Mouse (Mus musculus): ENCODE measurements around the gene Tfr2. TPM values are rescaled to one million over a fixed set of nuclear protein-coding genes. Genes with fewer than 3 reads are reported as not detected.

Gene Tfr2
- total RNA-seq, 2 experiments from 2014 or later, result 44.9 to 61.0 TPM

DNA sequence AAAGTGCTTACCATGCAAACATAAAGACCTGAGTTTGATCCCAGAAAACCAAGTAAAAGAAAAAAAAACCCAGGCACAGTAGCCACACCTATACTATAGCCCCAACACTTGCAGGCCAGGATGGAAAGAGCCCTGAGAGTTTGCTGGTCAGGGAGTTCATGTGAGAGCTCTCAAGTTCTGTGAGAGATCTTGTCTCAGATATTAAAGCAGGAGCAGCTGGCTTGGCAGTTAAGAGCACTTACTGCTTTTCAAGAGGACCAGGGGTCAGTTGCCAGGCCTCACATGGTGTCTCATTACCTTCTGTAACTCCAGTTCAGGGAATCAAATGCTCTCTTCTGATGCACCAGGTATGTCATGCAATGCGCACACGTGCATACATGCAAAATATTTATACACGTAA, 34.9 kb upstream of the Tfr2 start:
- no peak for ATAC-seq (replicated peaks; ENCODE audit: low FRiP score, poor library complexity, severe bottlenecking)

DNA sequence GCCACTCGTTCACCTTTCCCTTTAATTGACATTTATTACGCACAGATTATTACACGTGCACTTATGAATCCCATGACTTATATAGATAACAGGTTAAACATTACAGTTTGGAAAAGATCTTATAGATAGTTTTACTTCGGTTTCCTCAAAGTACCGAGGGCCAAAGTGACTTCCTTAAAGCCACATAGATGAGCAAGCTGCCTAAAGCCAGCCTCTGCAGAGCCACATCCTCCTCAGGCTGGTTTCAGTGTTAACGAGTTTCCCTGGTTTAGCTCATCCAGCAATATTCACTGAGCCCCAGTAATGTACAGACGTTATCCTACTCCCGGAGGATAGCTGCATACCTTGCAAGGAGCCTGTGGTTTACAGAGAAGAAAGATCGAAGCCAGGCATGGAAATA, 34.3 kb upstream of the Tfr2 start:
- ATAC-seq (replicated peaks; ENCODE audit: low FRiP score, poor library complexity, severe bottlenecking), result no peak

DNA sequence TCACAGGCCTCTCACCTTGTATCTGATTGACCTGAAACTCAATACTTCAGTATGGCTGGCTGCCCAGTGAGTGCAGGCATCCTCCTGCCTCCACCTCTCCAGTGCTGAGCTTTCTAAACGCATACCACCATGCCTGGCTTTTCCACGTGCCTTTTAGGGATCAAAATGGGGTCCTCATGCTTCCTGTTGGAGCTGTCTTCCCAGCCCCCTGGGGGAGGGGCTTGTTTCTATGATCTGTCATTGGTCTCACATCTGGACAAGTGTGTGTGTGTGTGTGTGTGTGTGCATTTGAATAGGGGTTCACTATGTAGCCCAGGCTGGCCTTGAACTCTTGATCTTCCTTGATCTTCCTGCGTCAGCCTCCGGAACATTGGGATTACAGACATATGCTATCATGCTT, 32.2 kb upstream of the Tfr2 start:
- no peak for ATAC-seq (replicated peaks; ENCODE audit: low FRiP score, poor library complexity, severe bottlenecking)

DNA sequence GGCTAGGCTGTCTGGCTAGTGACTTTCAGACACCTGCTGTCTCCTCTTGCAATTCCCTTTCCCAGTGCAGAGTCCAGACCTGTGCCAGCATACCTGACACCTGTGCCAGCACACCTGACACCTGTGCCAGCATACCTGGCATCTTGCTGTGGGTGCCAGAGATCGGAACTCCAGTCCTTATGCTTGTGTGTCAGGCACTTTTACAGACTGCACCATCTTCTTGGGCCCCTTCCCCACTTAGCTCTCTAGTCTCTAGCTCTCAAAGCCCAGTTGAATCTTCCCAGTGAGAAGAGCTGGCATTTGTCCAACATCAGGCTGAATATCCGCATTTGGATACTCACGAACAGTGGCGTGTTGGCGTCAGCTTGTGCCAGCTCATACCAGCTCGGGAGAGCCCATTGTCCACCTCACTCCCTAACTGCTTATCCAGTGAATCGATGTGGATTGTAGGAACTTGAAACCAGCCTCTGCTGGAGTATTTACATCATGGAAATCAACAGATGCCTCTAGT, 30.3 kb upstream of the Tfr2 start:
- no peak for ATAC-seq (replicated peaks; ENCODE audit: low FRiP score, poor library complexity, severe bottlenecking)

DNA sequence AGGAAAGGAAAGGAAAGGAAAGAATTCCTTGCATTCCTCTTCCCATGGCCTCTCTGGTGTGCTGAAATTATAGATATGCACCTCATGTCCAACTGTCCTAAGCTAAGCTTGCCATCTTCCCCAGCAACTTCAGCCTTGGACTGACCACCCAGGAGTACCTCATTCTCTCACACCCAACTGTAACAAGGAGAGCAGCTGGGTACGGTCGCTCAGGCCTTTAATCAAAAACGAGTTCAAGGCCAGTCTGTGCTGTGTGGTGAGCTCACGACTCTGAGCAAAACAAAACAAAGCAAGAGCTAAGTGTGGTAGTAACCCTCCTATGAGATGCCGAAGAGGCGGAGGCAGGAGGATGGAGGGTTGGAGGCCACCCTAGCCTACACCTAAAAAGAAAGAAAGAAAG, 28.6 kb upstream of the Tfr2 start:
- ATAC-seq (replicated peaks; ENCODE audit: low FRiP score, poor library complexity, severe bottlenecking), result no peak

DNA sequence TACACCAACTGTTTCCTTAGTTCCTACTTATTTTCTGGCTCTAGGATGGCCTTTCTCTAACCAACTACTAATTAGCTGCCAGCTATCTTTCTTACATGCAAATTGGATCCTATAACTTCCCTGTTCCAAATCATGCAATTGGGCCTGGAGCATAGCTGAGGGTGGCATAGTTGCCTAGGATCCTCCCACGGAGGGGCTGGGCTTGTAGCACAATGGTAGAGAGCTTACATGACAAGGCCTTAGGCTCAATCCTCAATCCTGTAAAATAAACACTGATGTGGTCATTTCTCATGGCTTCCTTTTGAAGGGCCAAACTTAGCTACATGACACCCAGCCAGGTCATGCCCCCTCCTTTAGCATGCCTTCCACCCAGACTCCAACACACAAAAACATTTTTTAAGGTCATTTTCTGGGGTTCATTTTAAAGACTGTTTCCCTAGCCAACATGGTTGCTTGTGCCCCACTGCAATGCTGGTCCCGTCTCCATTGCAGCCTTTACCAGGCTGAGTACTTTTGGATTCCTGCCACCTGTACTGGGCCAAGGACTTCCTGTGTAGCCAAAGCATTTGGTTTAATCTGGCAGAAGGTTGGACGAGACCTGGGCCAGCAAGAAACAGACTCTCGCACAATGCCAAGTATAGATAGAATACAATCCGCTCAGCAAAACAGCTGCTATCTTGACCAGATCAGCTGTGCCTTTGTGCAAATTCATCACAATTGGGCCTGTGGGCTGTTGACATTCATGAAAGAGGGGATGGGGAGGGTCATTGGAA, 27.7 kb upstream of the Tfr2 start:
- ATAC-seq (replicated peaks; ENCODE audit: low FRiP score, poor library complexity, severe bottlenecking), result no peak

DNA sequence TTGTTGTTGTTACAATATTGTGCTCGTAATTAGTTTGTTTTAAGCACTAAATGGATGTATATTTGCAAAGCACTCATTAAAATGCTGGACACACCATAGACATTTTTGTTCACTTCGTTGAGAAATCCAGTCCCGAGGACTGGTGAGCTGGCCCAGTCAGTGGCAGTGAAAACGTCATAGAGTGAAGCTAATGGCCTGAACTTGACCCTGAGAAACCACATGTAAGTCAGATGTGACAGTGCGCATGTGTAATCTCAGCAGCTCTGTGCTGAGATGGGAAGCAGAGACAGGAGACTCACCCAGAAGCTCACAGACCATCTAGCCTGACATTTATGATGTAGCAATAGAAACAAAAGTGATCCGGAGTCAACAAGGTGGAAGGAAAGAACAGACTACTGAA, 24.7 kb upstream of the Tfr2 start:
- ATAC-seq (replicated peaks; ENCODE audit: low FRiP score, poor library complexity, severe bottlenecking), result no peak

DNA sequence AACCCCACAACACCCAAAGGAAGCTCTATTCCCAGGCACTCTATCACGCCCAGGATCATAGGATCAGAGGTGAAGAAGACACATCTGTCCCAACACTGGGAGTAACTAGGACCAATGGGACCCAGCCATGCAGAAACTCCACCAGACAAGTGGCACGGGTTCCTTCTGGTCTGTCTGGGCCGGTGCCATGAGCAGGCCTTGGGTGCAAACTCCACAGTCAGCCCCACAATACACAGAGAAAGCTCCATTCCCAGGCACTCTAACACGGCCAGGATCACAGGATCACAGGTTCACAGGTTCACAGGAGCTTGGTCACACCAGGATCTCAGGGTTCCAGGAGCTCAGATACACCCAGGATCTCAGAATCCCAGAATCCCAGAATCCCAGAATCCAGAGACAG, 24.0 kb upstream of the Tfr2 start:
- no peak for ATAC-seq (replicated peaks; ENCODE audit: low FRiP score, poor library complexity, severe bottlenecking)

DNA sequence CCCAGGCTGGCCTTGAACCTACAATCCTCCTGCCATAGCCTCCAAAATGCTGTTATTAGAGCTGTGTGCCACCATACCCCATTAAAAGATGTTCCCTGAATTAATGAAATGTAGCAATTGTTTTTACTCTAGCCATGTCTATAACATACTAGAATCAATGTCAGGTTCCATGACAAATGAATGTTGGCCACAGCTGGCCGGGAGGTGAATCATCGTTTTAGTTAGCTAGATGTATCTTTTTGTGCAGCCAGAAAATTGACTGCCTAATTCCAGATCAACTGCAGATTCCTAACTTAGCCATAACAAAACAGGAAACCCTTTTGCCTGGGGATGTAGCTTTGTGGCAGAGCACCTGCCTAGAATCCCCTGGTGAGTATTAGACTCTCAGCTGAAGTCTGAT, 19.8 kb upstream of the Tfr2 start:
- ATAC-seq (replicated peaks; ENCODE audit: low FRiP score, poor library complexity, severe bottlenecking), result no peak

DNA sequence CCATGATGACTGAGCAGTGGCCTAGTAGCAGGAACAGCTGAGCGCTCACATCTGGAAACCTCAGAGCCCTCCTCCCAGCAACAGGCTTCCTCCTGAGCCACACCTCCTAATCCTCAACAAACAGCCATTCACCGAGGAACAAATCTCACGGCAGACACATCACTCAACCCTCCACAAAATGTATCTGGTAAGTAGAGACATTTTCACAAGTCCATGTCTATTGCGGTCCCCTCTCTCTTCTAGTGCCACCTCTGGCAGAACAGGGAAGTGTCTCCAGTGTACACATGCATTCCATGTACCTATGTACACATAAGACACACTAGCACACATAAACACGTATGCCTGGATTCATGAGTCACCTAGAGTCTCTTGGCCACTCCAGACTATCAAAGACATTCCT, 18.5 kb upstream of the Tfr2 start:
- ATAC-seq (replicated peaks; ENCODE audit: low FRiP score, poor library complexity, severe bottlenecking), result 0 out of 2 replicates have a peak, but pooled peaks have one; percentile 44

DNA sequence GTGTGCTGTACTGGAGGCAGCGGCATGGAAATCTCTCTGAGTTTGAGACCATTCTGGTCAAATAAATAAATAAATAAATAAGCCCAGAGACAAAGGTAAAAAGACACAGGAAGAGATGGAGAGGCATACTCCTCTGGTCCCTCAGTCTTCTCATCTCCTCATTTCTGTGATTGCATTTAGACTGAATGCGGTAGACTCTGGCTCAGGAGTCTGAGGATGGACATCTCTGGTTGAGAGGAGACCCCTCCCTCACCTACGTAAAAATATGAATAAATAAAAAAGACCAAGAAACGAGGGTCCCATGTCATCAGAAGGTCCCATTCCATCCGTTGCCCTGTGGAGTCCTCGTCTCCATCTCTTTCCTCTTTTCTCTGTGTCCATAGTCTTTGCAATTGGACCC, 16.6 kb upstream of the Tfr2 start:
- ATAC-seq (replicated peaks; ENCODE audit: low FRiP score, poor library complexity, severe bottlenecking), result no peak

DNA sequence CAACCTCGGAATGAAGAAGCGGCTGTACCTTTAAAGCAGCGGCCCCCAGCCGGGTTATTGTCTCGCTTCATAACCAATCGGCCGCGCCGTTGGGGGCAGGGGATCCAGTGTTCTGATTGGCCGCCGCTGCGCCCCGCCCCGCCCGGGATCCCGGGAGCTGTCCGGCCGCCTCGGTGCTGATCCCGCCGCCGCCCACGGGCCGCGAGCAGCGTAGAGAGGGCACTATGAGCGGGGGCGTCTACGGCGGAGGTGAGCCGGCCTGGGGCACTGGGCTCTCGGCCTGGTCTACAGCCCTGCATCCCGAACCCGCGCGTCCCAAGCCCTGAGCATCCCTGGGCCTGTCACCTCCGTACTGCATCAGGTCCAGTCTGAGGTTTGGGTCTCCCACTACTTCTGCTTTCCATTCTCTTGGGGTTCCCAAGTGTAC, 16.2 kb upstream of the Tfr2 start, which contains the start of gene Actl6b:
Actl6b (plus strand) TSS at position 107 of the 427 bp plus-strand sequence.
- ATAC-seq (replicated peaks; ENCODE audit: low FRiP score, poor library complexity, severe bottlenecking), result peak; percentile 58; the same call in 1 of the 2 replicates

DNA sequence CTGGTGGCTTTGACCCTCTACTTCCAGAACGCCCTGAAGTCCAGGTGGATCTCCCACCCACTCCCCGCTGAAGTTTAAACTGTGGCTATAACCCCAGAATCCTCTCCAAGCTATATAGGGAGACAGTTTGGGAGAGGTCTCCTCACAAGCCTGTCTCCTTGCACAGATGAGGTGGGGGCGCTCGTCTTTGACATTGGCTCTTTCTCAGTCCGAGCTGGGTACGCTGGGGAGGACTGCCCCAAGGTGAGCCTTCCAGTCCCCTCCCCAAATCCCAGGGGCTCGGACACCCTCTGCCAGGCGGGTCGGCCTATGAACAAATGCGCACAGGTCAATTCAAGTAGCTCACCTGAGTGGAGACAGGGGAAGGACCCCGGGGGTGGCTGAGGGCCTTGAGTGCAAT, 15.7 kb upstream of the Tfr2 start:
- ATAC-seq (replicated peaks; ENCODE audit: low FRiP score, poor library complexity, severe bottlenecking), result no peak

DNA sequence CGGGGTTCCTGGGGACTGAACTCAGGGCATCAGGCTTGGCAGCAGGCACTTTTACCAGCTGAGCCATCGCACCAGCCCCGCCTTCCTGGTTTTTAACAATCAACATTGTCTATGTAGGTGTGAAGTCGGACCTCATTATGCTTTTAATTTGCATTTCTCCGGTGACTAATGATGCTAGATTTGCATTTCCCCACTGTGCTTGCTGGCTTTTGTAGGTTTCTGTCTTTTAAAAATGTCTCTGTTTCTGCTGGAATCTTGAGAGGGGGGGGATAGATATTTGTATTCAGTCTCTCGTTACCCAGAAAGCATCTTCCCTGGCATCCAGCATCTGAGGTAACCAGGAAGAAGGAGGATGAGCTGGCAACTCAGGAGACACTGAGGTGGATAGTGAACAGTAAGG, 8.1 kb upstream of the Tfr2 start:
- no peak for ATAC-seq (replicated peaks; ENCODE audit: low FRiP score, poor library complexity, severe bottlenecking)

DNA sequence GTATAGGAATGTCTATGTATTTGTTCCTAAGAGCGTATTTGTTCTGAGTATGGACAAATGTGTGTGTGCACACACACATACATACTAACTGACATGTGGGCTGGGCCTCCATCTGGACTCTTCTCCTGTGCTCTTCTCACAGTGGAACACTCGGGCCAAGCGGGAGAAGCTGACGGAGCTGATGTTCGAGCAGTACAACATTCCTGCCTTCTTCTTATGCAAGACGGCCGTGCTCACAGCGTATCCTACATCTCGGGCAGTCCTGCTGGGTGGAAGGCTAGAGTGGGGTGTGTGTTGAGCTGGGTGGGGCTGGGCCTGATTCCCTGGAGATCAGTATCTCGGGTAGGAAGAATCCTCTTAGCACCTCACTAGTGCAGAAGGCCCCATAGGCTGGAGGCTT, 6.7 kb upstream of the Tfr2 start:
- ATAC-seq (replicated peaks; ENCODE audit: low FRiP score, poor library complexity, severe bottlenecking), result no peak

DNA sequence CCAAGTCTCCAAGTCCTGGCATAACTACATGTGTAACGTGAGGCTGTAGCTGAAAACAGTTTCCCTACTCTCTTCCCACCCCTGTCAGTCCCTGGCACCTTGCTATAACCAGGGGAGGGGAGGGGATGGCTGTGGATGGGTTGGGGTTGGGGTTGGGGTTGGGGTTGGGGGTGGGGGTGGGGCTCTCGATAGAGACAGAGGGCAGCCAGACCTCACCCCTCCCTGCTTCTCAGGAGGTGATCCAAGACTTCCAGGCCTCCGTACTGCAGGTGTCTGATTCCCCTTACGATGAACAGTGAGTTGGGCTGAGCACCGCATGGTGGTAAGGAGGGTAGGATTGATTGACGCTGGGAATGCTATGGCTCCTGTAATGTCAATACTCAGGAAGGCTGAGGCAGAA, 3.9 kb upstream of the Tfr2 start:
- ATAC-seq (replicated peaks; ENCODE audit: low FRiP score, poor library complexity, severe bottlenecking), result no peak

DNA sequence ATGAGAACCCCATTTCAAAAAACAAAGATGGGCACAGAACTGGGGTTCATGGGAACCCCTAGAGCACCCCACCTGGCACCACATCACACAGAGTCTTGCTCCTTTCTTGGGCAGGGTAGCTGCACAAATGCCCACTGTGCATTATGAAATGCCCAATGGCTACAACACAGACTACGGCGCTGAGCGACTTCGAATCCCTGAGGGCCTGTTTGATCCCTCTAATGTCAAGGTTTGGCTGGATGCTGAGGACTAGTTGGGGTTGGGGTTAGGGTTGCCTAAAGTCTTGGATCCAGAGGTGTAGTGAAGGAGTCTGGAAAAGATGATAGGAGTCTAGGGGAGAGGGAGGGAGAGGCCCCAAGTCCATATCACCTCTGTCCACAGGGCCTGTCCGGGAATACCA, 3.2 kb upstream of the Tfr2 start:
- ATAC-seq (replicated peaks; ENCODE audit: low FRiP score, poor library complexity, severe bottlenecking), result no peak

DNA sequence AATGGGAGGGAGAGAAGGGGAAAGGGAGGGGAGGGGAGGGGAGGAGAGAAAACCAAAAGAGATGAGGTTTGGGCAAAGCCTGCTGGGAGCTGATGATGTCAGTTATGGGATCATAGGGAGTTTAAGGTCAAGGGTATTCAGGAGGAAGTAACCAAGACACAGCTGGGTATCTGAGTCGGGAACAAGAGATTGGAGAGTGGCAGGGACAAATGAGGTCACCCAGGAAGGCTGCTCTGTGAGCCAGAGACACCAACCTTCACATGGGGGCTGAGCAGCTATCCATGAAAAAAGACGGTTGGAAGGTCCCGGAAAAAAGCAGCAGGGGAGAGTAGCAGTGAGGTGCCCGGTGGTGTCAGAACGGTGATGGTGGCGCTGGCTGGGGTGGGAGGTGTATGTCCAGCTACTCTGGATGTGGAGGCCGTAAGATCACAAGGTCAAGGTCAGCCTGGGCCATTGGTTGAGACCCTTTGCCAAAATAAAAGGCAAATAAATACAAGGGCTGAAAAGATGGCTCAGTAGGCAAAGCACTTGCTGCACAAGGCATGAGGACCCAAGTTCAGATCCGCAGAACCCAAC, 1.3 kb upstream of the Tfr2 start:
- no peak for ATAC-seq (replicated peaks; ENCODE audit: low FRiP score, poor library complexity, severe bottlenecking)

DNA sequence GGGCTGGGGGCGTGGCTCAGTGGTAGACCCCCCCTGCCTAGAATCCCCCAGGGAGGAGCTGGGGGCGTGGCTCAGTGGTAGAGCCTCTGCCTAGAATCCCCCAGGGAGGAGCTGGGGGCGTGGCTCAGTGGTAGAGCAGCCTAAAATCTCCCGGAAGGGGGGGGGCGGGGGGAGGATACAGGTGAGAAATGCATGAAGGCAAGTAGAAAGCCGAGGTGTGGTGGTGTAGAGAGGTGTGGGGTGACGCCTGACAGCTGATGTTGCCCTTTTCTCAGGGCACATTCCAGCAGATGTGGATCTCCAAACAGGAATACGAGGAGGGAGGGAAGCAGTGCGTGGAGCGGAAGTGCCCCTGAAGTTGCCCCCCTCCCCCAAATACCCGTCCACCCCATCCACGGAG, 609 bp upstream of the Tfr2 start:
- no peak for ATAC-seq (replicated peaks; ENCODE audit: low FRiP score, poor library complexity, severe bottlenecking)

DNA sequence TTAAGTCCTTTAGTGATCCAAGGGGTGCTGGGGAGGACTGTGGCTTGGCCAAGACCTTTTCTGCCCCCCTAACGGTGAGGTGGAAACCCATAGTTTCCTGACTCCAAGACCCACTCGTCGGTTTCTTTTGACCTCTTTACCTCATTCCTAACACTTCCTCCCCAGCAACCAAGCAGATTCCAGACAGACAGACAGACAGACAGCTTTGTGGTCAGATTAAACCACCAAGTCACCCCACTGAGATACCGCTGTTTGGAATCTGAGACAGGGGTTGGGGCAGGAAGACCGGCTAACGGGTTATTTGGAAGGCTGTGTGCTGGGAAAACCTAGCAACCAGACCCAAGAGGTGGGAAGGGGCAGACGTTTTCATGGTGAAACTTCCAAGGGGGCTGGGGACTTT, 541 bp downstream of the Tfr2 start:
- peak; percentile 1; the same call in 1 of the 2 replicates for ATAC-seq (replicated peaks; ENCODE audit: low FRiP score, poor library complexity, severe bottlenecking)

Measured in erythroid progenitor cell, adult 5-6 weeks (primary cell).